Mouse (Mus musculus) limb, embryonic 11.5 days (tissue): ENCODE data around the gene Slc12a9. TPM values are rescaled to one million over a fixed set of nuclear protein-coding genes. Genes with fewer than 3 reads are reported as not detected.
"Not testable (repeated sequence)": the region's sequence is repeated elsewhere in the genome, so short reads cannot be mapped to it uniquely, and the experiment has no call there.

ENCODE experiments used
- ATAC-seq: fragments of 200-750 bp; cut with Nextera tagmentation; 2 replicates; pipeline ENCODE4 v1.8.0; 2017; ENCODE audit warnings: low read depth; ENCODE audit not compliant: insufficient number of reproducible peaks, low FRiP score, low TSS enrichment
- DNase-seq: peaks from one replicate; pipeline ENCODE4 v3.0.0-alpha.2; 2015; ENCODE audit warnings: low spot score
- H3K27ac ChIP-seq: fragments of 300-500 bp; sonication (generic); replicated peaks from 2 replicates; pipeline ENCODE4 v1.5.1; 2014; ENCODE audit warnings: low read depth, mild to moderate bottlenecking, low read length
- H3K27me3 ChIP-seq: fragments of 300-500 bp; sonication (generic); 2 replicates; pipeline ENCODE4 v1.6.1; 2014; ENCODE audit warnings: mild to moderate bottlenecking, low read length, mixed read lengths; ENCODE audit not compliant: control insufficient read depth, insufficient read depth
- H3K36me3 ChIP-seq: fragments of 300-500 bp; sonication (generic); 2 replicates; pipeline ENCODE4 v1.6.1; 2014; ENCODE audit warnings: mild to moderate bottlenecking, low read length, moderate library complexity, mixed read lengths; ENCODE audit not compliant: control insufficient read depth, insufficient read depth
- H3K4me1 ChIP-seq: fragments of 300-500 bp; sonication (generic); 2 replicates; pipeline ENCODE4 v1.6.1; 2014; ENCODE audit warnings: low read length, mixed read lengths; ENCODE audit not compliant: control insufficient read depth, insufficient read depth
- H3K4me2 ChIP-seq: fragments of 300-500 bp; sonication (generic); 2 replicates; pipeline ENCODE4 v1.6.1; 2014; ENCODE audit warnings: low read depth, mild to moderate bottlenecking, moderate library complexity; ENCODE audit not compliant: severe bottlenecking
- H3K4me3 ChIP-seq: fragments of 300-500 bp; sonication (generic); 2 replicates; pipeline ENCODE4 v1.5.1; 2014; ENCODE audit warnings: low read depth, low read length
- H3K9ac ChIP-seq: fragments of 300-500 bp; sonication (generic); 2 replicates; pipeline ENCODE4 v1.6.1; 2014; ENCODE audit warnings: mild to moderate bottlenecking, low read length
- H3K9me3 ChIP-seq: fragments of 300-500 bp; sonication (generic); 2 replicates; pipeline ENCODE4 v1.6.1; 2016; ENCODE audit warnings: low read length; ENCODE audit not compliant: control insufficient read depth
- WGBS: fragments of 180-500 bp; shearing (Covaris S2); extraction: QIAGEN DNeasy Blood & Tissue Kit; methylation state at CpG from one replicate; pipeline ENCODE4 v1.1.7; 2014; 5-methylcytosine and 5-hydroxymethylcytosine counted together
- microRNA-seq: library from miRNA; unstranded; fragments of <30 nt; microRNA quantifications from one replicate; pipeline ENCODE4, GENCODE M21; 2016
- polyA plus RNA-seq: library from polyadenylated mRNA; unstranded; fragments of >200 nt; fragmentation: Nextera tagmentation; extraction: Ambion mirVana; gene quantifications from 2 replicates; pipeline ENCODE4 v1.2.1, GENCODE M21; 2014

Gene Slc12a9
- polyA plus RNA-seq, 1 experiment from 2014 or later, result 4.7 TPM

DNA sequence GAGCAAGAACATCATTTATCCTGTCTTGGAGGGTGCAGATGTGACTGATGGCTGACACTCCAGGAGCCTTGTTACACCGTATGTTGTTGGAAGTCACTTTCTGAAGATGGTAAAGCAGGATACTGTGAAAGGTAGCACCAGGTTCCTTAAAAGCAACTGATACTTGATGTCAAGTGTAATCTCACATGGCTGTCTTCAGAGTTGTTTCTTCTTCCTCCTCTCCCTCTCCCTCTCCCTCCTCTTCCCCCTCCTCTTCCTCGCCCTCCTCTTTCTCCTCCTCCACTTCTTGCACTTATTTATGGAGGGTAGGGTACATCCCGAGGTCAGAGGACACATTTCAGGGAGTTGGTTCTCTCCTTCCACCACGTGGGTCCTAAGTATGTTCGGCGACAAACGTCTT is 47.4 kb downstream of the Slc12a9 start:
- DNase-seq (no peak), ATAC-seq (no peak)
- Histone ChIP-seq H3K36me3 (no peaks in the 10 kb centered on the region), H3K4me1 (peaks cover 16% of the 10 kb centered on the region), H3K9ac (no peak overlapping the region), H3K4me3 (no peak overlapping the region), H3K9me3 (no peaks in the 10 kb centered on the region), H3K4me2 (no peak overlapping the region), H3K27me3 (peaks cover 39% of the 10 kb centered on the region), H3K27ac (no peak overlapping the region)
- WGBS, result 53% methylated on average over 7 of the region's 7 CpGs

DNA sequence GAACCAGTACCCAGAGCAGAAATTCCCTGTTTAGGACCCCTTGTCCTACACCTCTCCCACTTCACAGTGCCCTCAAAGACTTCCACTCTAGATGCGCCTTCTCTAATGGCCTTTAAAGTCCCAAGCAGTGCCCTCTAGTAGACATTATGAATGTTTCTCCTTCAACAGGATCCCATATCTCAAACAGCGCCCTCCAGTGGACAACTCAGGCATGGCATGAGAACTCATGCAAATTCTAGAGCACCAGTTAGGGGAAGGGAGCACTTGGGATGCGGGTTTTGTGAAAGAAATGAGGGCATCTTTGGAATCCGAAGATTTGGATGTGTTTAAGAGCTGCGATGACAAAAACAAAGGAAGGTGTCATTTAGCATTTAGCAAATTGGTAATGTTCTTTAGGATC is 48.4 kb downstream of the Slc12a9 start:
- Histone ChIP-seq H3K9ac (no peak overlapping the region), H3K36me3 (no peaks in the 10 kb centered on the region), H3K4me2 (no peak overlapping the region), H3K4me1 (peaks cover 16% of the 10 kb centered on the region), H3K27ac (no peak overlapping the region), H3K27me3 (peaks cover 32% of the 10 kb centered on the region), H3K4me3 (no peak overlapping the region), H3K9me3 (no peaks in the 10 kb centered on the region)
- DNase-seq (peak; percentile 55), ATAC-seq (no peak)
- WGBS, result 71% methylated on average over 5 of the region's 5 CpGs

DNA sequence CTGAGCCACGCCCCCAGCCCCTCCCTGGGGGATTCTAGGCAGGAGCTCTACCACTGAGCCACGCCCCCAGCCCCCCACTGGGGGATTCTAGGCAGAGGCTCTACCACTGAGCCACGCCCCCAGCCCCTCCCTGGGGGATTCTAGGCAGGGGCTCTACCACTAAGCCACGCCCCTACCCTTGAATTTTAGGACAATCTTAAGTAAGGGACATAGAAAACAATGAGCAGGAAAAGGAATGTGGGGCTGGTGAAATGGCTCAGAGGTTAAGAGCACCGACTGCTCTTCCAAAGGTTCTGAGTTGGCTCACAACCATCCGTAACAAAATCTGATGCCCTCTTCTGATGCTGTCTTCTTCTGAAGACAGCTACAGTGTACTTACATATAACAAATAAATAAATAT is 49.0 kb downstream of the Slc12a9 start:
- H3K4me2 ChIP-seq, DNase-seq, ATAC-seq, H3K27ac ChIP-seq, H3K4me3 ChIP-seq, H3K36me3 ChIP-seq, H3K9ac ChIP-seq, H3K9me3 ChIP-seq: not testable (repeated sequence)
- Histone ChIP-seq H3K27me3 (peaks cover 25% of the 10 kb centered on the region), H3K4me1 (peaks cover 16% of the 10 kb centered on the region)
- 72% methylated on average over 5 of the region's 6 CpGs for WGBS

DNA sequence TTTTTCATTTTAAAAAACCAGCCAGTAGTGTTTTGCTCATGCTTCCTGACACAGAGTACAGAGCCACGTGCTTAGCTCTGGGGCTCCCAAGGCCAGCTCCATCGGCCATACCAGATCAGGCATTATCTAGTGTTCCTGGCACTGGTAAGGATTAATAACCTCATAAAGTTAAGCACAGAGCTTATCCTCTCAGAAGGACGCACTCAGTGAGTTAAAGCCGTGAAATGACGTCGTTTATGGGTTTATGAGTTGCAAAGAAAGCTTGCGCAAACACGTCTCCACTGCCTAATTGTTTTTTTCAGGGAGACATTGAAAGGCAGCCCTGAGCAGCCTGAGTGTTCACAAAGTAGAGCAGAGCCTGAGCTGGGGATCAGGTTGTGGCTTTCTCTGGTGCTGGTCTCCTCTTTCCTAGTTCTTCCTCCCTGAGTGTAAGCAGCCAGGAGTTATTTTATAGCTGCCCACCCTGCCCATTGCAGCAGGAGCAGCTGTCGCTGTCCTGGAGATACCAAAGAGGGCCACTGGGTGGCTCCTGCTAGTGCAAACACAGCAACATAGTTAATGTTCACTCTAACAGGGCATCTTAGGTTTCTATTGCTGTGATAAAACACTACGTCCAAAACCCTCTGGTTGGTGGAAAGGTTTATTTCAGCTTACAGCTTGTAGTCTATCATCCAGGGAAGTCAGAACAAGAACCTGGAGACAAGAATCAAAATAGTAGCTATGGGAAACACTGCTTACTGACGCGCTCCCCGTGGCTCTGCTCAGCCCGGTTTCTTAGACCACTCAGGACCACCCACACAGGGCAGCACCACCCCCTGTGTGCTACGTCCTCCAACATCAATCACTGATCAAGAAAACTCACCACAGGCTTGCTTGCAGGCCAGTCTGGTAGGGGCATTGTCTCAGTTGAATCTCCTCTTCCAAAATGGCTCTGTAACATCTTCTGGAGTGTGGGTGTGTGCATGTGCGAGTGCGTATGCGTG is 55.7 kb downstream of the Slc12a9 start:
- no peaks in the 10 kb centered on the region for H3K27me3 ChIP-seq
- peak overlapping the region; percentile 0; the same call in 1 of the 2 replicates for H3K4me2 ChIP-seq
- WGBS, result 41% methylated on average over 18 of the region's 18 CpGs
- ATAC-seq (no peak), DNase-seq (peak; percentile 63)
- H3K27ac ChIP-seq, result no peak overlapping the region
- H3K36me3 ChIP-seq, result no peaks in the 10 kb centered on the region
- H3K9ac ChIP-seq, result no peak overlapping the region
- H3K9me3 ChIP-seq, result no peaks in the 10 kb centered on the region
- no peaks in the 10 kb centered on the region for H3K4me1 ChIP-seq
- H3K4me3 ChIP-seq, result no peak overlapping the region

DNA sequence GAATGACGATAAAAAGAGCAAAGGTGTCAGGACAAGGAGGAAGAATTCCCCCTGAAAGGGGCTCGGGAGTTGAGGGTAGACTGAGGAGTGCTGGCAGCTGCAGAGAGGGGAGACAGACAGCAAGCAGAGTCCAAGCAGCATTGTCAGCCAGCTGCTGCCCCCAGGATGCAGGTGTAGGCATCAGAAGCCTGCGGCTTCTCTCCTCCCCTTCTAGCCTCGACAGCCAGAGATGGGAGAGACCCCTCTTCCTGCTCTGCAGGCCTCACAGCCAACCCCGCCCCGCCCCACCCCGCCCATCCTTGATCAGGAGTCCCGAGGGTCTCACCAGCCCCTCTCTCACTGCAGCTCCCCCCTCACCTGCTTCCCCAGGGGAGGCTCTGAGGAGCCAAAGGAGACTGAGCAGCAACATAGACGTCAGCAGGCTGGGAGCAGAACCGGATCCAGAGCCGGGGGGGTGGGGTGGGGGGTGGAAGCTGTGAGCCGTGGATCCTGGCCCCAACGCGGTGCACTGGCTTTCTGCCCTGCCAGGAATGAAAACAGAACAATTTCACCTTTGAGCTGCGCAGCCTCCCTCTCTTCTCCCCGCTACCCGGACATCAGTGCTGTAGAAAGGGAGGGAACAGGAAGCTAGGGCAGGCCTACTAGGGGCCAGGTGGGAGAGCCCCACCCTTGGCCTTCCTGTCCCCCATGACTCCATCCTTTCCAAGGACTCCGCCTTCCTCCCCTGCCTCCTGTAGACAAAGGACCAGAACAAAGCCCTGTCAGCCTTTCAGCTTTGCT is 65.1 kb downstream of the Slc12a9 start:
- no peak overlapping the region for H3K9ac ChIP-seq
- DNase-seq, result no peak
- H3K4me1 ChIP-seq, result no peaks in the 10 kb centered on the region
- H3K4me3 ChIP-seq, result no peak overlapping the region
- ATAC-seq, result no peak
- no peaks in the 10 kb centered on the region for H3K9me3 ChIP-seq
- H3K4me2 ChIP-seq, result no peak overlapping the region
- H3K27ac ChIP-seq, result no peak overlapping the region
- 40% methylated on average over 16 of the region's 18 CpGs for WGBS
- H3K27me3 ChIP-seq, result no peaks in the 10 kb centered on the region
- no peaks in the 10 kb centered on the region for H3K36me3 ChIP-seq

DNA sequence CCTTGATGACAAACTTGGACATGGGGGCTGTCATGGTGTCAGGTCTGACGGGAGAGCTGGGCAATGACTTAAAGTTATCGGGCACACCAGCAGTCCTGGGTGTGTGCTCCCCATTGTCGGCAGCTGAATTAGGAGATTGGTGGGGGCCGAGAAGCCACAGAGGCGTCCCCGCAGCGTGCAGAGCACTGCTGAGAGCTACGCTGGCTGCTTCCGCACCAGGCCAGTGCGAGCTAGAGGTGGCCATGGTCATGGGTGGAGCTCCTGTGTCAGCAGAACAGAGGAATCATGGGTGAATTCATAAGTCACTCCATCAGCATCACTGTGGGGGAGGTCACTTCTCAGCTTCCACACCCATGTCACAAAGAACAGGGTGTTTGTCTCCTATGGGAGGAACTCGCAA is 68.6 kb downstream of the Slc12a9 start:
- Histone ChIP-seq H3K9ac (no peak overlapping the region), H3K4me2 (no peak overlapping the region), H3K4me3 (no peak overlapping the region), H3K27me3 (no peaks in the 10 kb centered on the region), H3K4me1 (no peaks in the 10 kb centered on the region), H3K9me3 (no peaks in the 10 kb centered on the region), H3K36me3 (no peaks in the 10 kb centered on the region), H3K27ac (no peak overlapping the region)
- DNase-seq (no peak), ATAC-seq (no peak)
- 93% methylated on average over 11 of the region's 11 CpGs for WGBS

Small RNA genes within 50 kb of the gene (microRNA-seq; reads per million reads assigned to microRNA genes)
- gene Mir7036 (not detected), gene Mir8116 (not detected)

Other genes with a start within 250 kb of the Slc12a9 start
- 8.2 and 9.1 TPM in 2 replicates for gene Trim56, start 217.4 kb downstream of the Slc12a9 start, polyA plus RNA-seq
- gene Muc3, start 184.3 kb downstream of the Slc12a9 start, polyA plus RNA-seq, result not detected in 2 replicates
- not detected in 2 replicates for gene Muc3a, start 121.2 kb downstream of the Slc12a9 start, polyA plus RNA-seq
- gene Ache, start 46.1 kb downstream of the Slc12a9 start, polyA plus RNA-seq, result 1.3 and 1.7 TPM in 2 replicates
- gene Ufsp1, start 39.0 kb downstream of the Slc12a9 start, polyA plus RNA-seq, result 7.4 and 7.6 TPM in 2 replicates
- 175 and 177 TPM in 2 replicates for gene Srrt, start 25.9 kb downstream of the Slc12a9 start, polyA plus RNA-seq
- 56.5 and 57.2 TPM in 2 replicates for gene Trip6, start 19.2 kb downstream of the Slc12a9 start, polyA plus RNA-seq
- 71.2 and 76.7 TPM in 2 replicates for gene Ephb4, start 16.5 kb upstream of the Slc12a9 start, polyA plus RNA-seq
- 0.13 TPM in 1 of 2 replicates, not detected in the other for gene Zan, start 143.5 kb upstream of the Slc12a9 start, polyA plus RNA-seq
- 51.1 and 59.3 TPM in 2 replicates for gene Pop7, start 168.9 kb upstream of the Slc12a9 start, polyA plus RNA-seq
- gene Gigyf1, start 185.0 kb upstream of the Slc12a9 start, polyA plus RNA-seq, result 13.7 and 14.1 TPM in 2 replicates
- gene Epo, start 199.6 kb upstream of the Slc12a9 start, polyA plus RNA-seq, result 0.54 and 0.67 TPM in 2 replicates
- gene Gnb2, start 199.9 kb upstream of the Slc12a9 start, polyA plus RNA-seq, result 352 and 360 TPM in 2 replicates
- gene Actl6b, start 219.9 kb upstream of the Slc12a9 start, polyA plus RNA-seq, result not detected in 2 replicates
- 0.67 and 0.84 TPM in 2 replicates for gene Tfr2, start 236.2 kb upstream of the Slc12a9 start, polyA plus RNA-seq